Mouse (Mus musculus): ENCODE measurements around the gene Sash1.
"Not testable (repeated sequence)": the region's sequence is repeated elsewhere in the genome, so short reads cannot be mapped to it uniquely, and the experiment has no call there.

Gene Sash1

GRCm38 (mm10) chr10:8753377-8753776, 132.5 kb downstream of the Sash1 start:
- no peak for DNase-seq (ENCODE audit: low spot score)

- DNase-seq (ENCODE audit: low spot score): peak; percentile 50
These were observed 133.4 kb downstream of the Sash1 start for GRCm38 (mm10) chr10:8752436-8752835.

- no peak for DNase-seq (ENCODE audit: low spot score)
These were observed 136.3 kb downstream of the Sash1 start for GRCm38 (mm10) chr10:8749537-8749936.

- no peak for DNase-seq (ENCODE audit: low spot score)
These were observed 138.2 kb downstream of the Sash1 start for GRCm38 (mm10) chr10:8747450-8748212.

- no peak for DNase-seq (ENCODE audit: low spot score)
These were observed 139.7 kb downstream of the Sash1 start for GRCm38 (mm10) chr10:8746082-8746696.

- DNase-seq (ENCODE audit: low spot score): peak; percentile 77
These were observed 143.0 kb downstream of the Sash1 start for GRCm38 (mm10) chr10:8742872-8743271.

GRCm38 (mm10) chr10:8741505-8741904, 144.4 kb downstream of the Sash1 start:
- no peak for DNase-seq (ENCODE audit: low spot score)

GRCm38 (mm10) chr10:8740797-8741196, 145.1 kb downstream of the Sash1 start:
- DNase-seq (ENCODE audit: low spot score): no peak

- no peak for DNase-seq (ENCODE audit: low spot score)
These were observed 156.2 kb downstream of the Sash1 start for GRCm38 (mm10) chr10:8729387-8730337.

- no peak for DNase-seq (ENCODE audit: low spot score)
These were observed 166.5 kb downstream of the Sash1 start for GRCm38 (mm10) chr10:8719345-8719744.

GRCm38 (mm10) chr10:8718831-8719230, 167.0 kb downstream of the Sash1 start:
- DNase-seq (ENCODE audit: low spot score): no peak

- DNase-seq (ENCODE audit: low spot score): no peak
These were observed 168.7 kb downstream of the Sash1 start for GRCm38 (mm10) chr10:8717171-8717570.

GRCm38 (mm10) chr10:8715679-8716284, 170.1 kb downstream of the Sash1 start:
- DNase-seq (ENCODE audit: low spot score): peak; percentile 64

GRCm38 (mm10) chr10:8696636-8697035, 189.2 kb downstream of the Sash1 start:
- not testable (repeated sequence) for DNase-seq (ENCODE audit: low spot score)

- no peak for DNase-seq (ENCODE audit: low spot score)
These were observed 191.8 kb downstream of the Sash1 start for GRCm38 (mm10) chr10:8693996-8694500.

- DNase-seq (ENCODE audit: low spot score): no peak
These were observed 192.3 kb downstream of the Sash1 start for GRCm38 (mm10) chr10:8693561-8693960.

GRCm38 (mm10) chr10:8692531-8692930, 193.3 kb downstream of the Sash1 start:
- DNase-seq (ENCODE audit: low spot score): no peak

- no peak for DNase-seq (ENCODE audit: low spot score)
These were observed 199.7 kb downstream of the Sash1 start for GRCm38 (mm10) chr10:8686219-8686618.

GRCm38 (mm10) chr10:8685269-8685668, 200.6 kb downstream of the Sash1 start:
- DNase-seq (ENCODE audit: low spot score): no peak

- peak; percentile 14 for DNase-seq (ENCODE audit: low spot score)
These were observed 203.0 kb downstream of the Sash1 start for GRCm38 (mm10) chr10:8682900-8683299.

- DNase-seq (ENCODE audit: low spot score): no peak
These were observed 203.5 kb downstream of the Sash1 start for GRCm38 (mm10) chr10:8682341-8682740.

- DNase-seq (ENCODE audit: low spot score): no peak
These were observed 209.1 kb downstream of the Sash1 start for GRCm38 (mm10) chr10:8676722-8677121.

All from lung, postnatal 25 days (tissue).